Mouse (Mus musculus) adrenal gland, postnatal 25 days (tissue): ENCODE measurements around the gene Capza1. TPM values are rescaled to one million over a fixed set of nuclear protein-coding genes. Genes with fewer than 3 reads are reported as not detected.
A peak's percentile ranks its signal among the peaks of the same experiment; 100 is the strongest.

Experiments
- DNase-seq: peaks from one replicate; pipeline ENCODE4 v3.0.0; 2021; ENCODE audit warnings: mixed read lengths
- total RNA-seq: library from RNA; stranded (reverse); gene quantifications from 2 replicates; pipeline ENCODE4 v1.2.3, GENCODE M21; 2021

Gene Capza1
- total RNA-seq, 1 experiment from 2014 or later: 80.5 TPM

- peak; percentile 89 for DNase-seq
Observed at GRCm38 (mm10) chr3:104788561-104789311, 75.6 kb downstream of the Capza1 start.

- DNase-seq: no peak
Observed at GRCm38 (mm10) chr3:104788075-104788474, 76.2 kb downstream of the Capza1 start, which contains the start of gene Rhoc. Gene Rhoc, plus strand, starts transcription at chr3:104788375.

- DNase-seq: no peak
Observed at GRCm38 (mm10) chr3:104785284-104785683, 79.0 kb downstream of the Capza1 start.

GRCm38 (mm10) chr3:104783971-104784500 is 80.3 kb downstream of the Capza1 start:
- no peak for DNase-seq

GRCm38 (mm10) chr3:104782061-104782681 is 82.1 kb downstream of the Capza1 start:
- DNase-seq: peak; percentile 70

- no peak for DNase-seq
Observed at GRCm38 (mm10) chr3:104781471-104781903, 82.8 kb downstream of the Capza1 start, which contains the start of gene Fam19a3. Gene Fam19a3, minus strand, starts transcription at chr3:104781840.

GRCm38 (mm10) chr3:104780561-104781420 is 83.5 kb downstream of the Capza1 start, which contains the start of gene Ppm1j:
Gene Ppm1j, plus strand, starts transcription at chr3:104781056.
- DNase-seq: peak; percentile 74

- DNase-seq: peak; percentile 64
Observed at GRCm38 (mm10) chr3:104779949-104780348, 84.4 kb downstream of the Capza1 start.

GRCm38 (mm10) chr3:104777342-104777741 is 87.0 kb downstream of the Capza1 start:
- DNase-seq: no peak

GRCm38 (mm10) chr3:104773301-104773700 is 91.0 kb downstream of the Capza1 start:
- no peak for DNase-seq

Other genes with a start within 250 kb of the Capza1 start
- gene Slc16a1, start 225.8 kb downstream of the Capza1 start, total RNA-seq: 26.1 and 31.4 TPM in 2 replicates
- 3.6 and 5.9 TPM in 2 replicates for gene Ppm1j, start 83.4 kb downstream of the Capza1 start, total RNA-seq
- 0.76 and 1.6 TPM in 2 replicates for gene Fam19a3, start 82.7 kb downstream of the Capza1 start, total RNA-seq
- gene Rhoc, start 76.1 kb downstream of the Capza1 start, total RNA-seq: 88.7 and 108 TPM in 2 replicates
- 27.2 and 33.0 TPM in 2 replicates for gene Mov10, start 45.9 kb downstream of the Capza1 start, total RNA-seq
- gene St7l, start 500 bp downstream of the Capza1 start, total RNA-seq: 49.2 and 55.8 TPM in 2 replicates
- 5.8 and 7.8 TPM in 2 replicates for gene Wnt2b, start 97.4 kb upstream of the Capza1 start, total RNA-seq
- 14.1 and 19.3 TPM in 2 replicates for gene Cttnbp2nl, start 188.6 kb upstream of the Capza1 start, total RNA-seq
- not detected in 2 replicates for gene 4930564D02Rik, start 202.3 kb upstream of the Capza1 start, total RNA-seq